Mouse (Mus musculus): ENCODE data around the gene Krt87.

Krt87 gene

DNA sequence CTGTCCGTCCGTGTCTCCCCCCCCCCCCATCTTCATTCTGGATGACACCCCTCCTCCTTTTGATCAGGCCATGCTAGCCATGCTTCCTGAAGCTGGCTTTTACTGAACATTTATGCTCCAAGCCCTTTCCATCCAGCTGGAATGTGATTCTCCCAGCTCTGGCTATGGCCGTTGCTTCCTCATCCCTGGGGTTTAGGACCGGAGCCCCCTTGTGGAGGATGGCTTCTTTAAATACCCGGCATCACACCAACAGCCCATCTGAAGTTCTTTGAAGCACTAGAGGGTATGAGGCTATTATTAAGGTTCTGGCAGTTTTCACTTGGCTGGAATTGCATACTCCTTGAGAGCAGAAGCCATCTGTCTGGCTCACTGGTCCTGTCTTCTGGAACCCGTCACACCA, 17.7 kb downstream of the Krt87 start:
- no peak for DNase-seq (ENCODE audit: low read depth in 1 of 2, low spot score in 2 of 2)

GRCm38 (mm10) chr15:101418950-101419349, 19.7 kb downstream of the Krt87 start:
- no peak for DNase-seq (ENCODE audit: low read depth in 1 of 2, low spot score in 2 of 2)

DNA sequence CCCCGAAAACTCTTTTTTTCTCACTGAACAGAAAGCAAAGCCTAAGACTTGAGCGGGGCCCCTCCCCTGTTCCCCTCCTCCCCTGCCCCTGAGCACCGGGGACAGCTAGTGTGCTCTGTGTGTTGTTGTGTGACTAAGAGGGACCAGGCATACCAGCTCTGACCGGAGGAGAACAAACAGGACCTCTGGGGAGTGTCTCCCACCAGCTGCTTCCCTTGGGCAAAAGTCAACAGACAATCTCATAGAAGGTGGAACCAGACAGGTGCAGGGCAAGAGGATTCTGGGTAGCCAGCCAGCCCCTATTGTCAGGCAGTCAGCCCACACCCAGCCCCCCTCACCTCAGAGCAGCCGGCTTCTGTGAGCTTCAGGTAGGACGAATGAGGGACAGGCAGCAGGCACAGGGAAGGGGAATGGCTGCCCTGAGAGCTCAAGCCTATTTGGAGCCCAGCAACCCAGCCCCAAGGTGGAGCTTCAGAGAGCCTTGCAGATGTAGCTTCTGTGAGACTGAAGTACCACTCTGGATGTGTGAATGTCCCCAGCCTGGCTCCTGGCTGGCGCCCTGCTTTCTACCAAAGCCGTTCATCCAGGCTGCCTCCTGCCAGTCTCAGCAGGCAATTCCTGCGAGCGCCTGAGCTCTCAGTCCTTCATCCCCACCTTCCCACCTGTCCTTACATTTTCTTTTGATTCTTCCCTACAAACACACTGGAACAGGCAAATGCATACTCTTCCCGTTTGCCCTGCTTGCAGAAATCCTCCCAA, 23.6 kb downstream of the Krt87 start:
- no peak for DNase-seq (ENCODE audit: low read depth in 1 of 2, low spot score in 2 of 2)

DNA sequence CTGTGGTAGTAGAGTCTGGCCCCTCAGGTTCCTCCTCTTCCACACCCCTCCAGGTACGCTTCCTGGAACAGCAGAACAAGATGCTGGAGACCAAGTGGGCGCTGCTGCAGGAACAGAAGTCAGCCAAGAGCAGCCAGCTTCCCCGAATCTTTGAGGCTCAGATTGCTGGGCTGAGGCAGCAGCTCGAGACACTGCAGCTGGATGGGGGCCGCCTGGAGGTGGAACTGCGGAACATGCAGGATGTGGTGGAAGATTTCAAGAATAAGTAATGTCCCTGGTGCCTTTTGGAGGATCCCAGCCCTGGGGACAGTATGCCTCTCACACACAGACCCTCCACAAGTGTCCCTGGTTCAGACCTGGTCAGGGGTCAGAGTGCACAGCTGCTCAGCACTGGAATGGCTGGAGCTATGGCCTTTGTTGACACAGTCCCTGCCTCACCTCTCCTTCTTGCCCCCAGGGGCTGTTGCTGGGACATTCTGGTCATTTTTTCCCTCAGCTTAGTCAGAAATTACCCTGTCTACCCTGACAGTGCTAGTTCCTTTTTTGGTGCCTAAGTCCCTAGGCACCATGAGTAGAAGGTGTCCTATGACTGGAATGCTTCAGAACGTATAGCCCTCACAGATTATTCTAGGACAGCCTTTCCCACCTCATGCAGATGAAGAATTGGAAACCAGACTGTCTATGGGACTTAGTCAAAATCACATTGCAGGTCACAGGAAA, 24.5 kb downstream of the Krt87 start:
- no peak for DNase-seq (ENCODE audit: low read depth in 1 of 2, low spot score in 2 of 2)

DNA sequence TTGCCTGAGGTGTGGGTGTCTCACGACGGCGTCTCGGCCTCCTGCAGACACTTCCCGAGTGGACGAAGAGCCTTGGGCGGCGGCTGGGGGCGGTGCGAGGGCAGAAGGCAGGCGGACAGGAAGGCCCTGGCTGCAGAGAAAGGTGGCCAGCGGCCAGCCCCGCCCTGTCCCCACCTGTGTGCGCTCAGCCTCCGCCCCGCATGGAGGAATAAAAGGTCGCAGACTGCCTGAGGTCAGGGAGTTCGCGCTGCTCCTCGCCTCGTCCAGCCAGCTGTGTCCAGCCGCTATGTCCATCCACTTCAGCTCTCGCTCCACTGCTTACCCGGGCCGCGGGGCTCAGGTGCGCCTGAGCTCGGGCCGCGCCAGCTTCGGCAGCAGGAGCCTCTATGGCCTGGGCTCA, 26.4 kb downstream of the Krt87 start:
- DNase-seq (ENCODE audit: low read depth in 1 of 2, low spot score in 2 of 2), result no peak

GRCm38 (mm10) chr15:101410775-101411174, 27.8 kb downstream of the Krt87 start, which contains the start of gene Krt7:
Gene Krt7 (plus strand): TSS chr15:101411043.
- DNase-seq (ENCODE audit: low read depth in 1 of 2, low spot score in 2 of 2), result no peak

DNA sequence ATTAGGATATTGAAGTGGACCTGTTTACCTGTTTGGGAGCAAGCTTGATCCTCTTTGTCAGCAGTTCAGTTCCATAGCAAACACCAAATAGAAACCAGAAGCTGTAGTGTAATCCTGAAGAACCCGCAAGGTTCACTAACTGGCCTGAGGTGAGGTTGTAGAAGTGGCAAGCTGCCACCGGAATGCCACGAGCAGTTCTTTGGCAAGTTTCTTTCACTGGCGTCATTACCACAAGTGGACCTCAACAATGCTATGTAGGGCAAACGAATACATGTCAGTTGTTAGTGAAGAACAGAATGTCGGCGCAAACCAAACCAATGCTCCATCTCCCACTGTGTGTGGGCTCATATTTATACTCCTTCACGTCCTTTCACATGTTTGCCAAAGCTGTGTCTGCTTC, 40.3 kb downstream of the Krt87 start:
- DNase-seq (ENCODE audit: low read depth in 1 of 2, low spot score in 2 of 2), result no peak

DNA sequence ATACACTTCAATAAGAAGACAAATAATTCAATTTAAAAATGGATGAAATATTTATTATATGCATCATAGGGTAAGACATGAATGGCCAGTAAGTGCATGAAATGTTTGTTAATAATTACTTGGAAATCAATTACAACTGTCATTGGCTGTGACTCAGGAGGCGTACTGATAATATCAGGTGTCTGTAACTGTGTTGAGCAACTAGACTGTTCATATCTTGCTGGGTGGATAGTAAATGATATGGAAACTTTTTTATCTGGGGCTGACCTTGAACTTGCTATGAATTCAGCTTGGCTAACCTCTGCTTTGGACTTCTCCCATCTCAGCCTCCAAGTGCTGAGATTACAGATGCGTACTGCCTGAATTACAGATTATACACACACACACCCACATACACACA, 40.9 kb downstream of the Krt87 start:
- DNase-seq (ENCODE audit: low read depth in 1 of 2, low spot score in 2 of 2), result no peak

- DNase-seq (ENCODE audit: low read depth in 1 of 2, low spot score in 2 of 2), result no peak
Measured at GRCm38 (mm10) chr15:101396921-101397320, 41.7 kb downstream of the Krt87 start.

DNA sequence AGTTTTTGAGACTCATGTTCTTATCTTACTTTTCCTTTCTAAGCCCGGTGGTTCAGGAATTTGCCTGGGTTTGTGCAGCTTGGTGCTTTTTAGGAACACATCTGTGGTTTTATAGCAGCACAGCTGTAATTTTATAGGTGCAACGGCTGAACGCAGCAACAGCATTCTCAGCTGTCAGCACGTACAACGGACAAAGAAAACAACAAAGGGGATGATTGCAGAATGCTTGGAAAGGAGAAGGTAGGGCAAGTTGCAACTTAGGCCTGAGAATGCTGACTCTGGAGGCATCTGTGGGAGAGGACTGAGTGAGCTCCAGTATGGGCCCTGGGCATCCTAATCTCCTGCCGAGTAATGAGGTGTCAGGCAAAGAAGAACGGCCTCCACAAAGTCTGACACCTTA, 42.1 kb downstream of the Krt87 start:
- no peak for DNase-seq (ENCODE audit: low read depth in 1 of 2, low spot score in 2 of 2)

- no peak for DNase-seq (ENCODE audit: low read depth in 1 of 2, low spot score in 2 of 2)
Measured at GRCm38 (mm10) chr15:101394908-101395307, 43.7 kb downstream of the Krt87 start.

DNA sequence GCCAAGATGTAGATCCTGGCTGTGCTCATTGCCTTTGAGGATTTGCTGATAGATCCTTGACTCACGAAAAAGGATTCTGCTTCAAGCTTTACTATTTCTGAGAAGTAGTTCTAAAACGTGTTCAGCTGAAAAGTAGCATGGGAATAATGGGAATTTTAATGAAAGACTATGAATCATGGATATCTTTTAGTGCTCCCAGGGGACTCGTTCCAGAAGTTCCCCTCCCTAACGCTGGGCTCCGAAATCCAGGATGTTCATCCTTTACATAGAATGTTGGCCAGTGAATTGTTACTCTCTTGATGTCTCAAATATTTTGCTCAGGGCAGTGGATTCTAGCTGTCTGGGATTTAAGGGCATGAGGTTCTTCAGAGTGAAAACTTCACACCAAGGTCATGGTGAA, 46.4 kb downstream of the Krt87 start:
- no peak for DNase-seq (ENCODE audit: low read depth in 1 of 2, low spot score in 2 of 2)

GRCm38 (mm10) chr15:101390203-101390602, 48.4 kb downstream of the Krt87 start:
- no peak for DNase-seq (ENCODE audit: low read depth in 1 of 2, low spot score in 2 of 2)

GRCm38 (mm10) chr15:101388034-101388541, 50.5 kb downstream of the Krt87 start:
- no peak for DNase-seq (ENCODE audit: low read depth in 1 of 2, low spot score in 2 of 2)

DNA sequence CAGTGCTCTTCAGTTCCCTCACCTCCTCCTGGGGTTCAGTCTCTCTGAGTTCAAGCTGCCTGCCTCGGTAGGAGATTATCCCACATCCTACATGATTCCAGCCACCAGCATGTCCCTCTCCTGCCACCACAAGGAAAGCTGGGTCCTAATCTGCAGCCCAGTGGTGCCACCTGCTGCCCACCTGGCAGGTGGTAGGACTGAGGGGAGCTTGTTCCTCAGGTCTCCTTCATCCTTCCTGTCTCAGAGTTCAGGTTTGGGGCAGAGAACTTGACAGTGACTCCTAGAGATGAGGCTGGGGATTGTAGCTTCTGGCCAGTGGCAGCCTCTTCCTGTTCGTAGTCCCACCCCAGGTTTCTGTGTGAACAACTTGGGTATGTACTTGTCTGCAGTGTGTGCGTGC, 51.4 kb downstream of the Krt87 start:
- DNase-seq (ENCODE audit: low read depth in 1 of 2, low spot score in 2 of 2), result no peak

GRCm38 (mm10) chr15:101385064-101385463, 53.5 kb downstream of the Krt87 start:
- DNase-seq (ENCODE audit: low read depth in 1 of 2, low spot score in 2 of 2), result no peak

DNA sequence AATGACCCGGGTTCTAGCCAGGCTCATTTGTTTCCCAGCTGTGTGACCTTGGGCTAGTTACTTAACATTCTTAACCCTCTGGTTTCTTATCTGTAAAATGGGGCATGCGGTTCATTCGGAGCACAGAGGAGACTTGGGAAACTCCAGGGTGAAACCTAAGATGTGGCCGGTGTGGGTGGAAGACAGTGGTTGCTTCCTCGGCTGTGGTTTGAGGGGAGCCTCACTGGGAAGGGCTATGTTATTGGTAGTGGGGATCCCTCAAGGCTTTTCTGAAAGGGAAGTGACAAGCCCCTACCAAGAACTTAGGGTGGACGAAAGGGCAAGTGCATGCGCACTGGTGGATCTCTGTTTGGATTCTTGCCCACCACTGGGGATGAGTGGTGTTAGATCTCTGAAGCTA, 54.0 kb downstream of the Krt87 start:
- DNase-seq (ENCODE audit: low read depth in 1 of 2, low spot score in 2 of 2), result no peak

DNA sequence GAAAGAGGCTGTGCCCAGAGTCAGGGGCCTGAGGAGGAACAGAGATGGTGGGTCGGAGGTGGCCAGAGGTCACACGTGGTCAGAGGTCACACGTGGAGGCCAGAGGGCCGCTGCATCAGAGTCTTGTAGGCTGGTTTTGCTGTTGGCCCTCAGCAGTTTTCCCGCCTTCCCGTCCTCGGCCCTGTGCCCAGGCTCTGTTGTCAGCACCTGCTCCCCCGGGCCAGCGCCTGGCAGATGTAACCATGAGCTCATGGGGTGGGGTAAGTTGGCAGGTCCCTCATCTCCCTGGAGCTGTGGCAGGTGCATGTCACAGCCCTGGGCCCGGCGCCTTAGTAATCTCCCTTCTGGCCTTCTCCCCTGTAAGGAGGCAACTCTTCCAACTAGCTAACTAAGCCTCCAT, 55.8 kb downstream of the Krt87 start:
- DNase-seq (ENCODE audit: low read depth in 1 of 2, low spot score in 2 of 2), result no peak

- no peak for DNase-seq (ENCODE audit: low read depth in 1 of 2, low spot score in 2 of 2)
Measured at GRCm38 (mm10) chr15:101381758-101382157, 56.8 kb downstream of the Krt87 start.

All from monocyte, adult 2 months (primary cell).